Mouse (Mus musculus) kidney, postnatal 14 days (tissue): ENCODE measurements at regions not wholly inside any gene's neighbourhood (a gene's known extent, or its start where the extent isn't known, plus 50 kb on each side); places are given as distances from the start of the nearest gene placed in this dataset.

Experiments
- DNase-seq: peaks from one replicate; pipeline ENCODE4 v3.0.0; 2022; ENCODE audit warnings: mixed read lengths

DNA sequence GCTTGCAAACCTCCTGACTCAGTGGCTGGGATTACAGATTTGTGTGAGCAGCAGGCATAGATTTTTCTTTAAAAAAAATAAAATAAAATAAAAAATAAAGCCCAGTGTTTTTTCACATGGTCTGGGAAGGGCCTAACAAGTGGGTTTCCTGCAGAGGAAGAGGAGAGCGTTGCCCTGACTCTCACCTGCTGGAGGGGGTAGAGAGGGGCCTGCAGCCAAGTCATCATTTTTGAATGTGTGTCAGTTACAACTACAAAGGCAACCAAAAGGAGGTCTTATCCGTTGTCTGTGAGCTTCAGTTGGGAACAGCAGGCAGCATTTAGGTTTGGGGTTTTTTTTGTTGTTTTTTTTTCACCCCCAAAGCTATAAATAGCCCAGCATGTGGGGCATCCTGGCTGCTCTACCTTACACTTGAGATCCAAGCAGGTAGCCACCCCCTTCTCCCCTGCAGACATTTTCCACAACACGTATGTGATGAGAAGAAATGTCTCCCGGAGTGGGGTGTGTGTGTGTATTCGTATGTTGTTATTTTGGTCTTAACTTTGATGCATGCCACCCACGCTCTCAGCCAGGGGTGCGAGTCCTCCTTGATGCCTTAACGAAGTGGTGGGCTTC lies 285.7 kb upstream of the 4930412O13Rik start:
- no peak for DNase-seq

DNA sequence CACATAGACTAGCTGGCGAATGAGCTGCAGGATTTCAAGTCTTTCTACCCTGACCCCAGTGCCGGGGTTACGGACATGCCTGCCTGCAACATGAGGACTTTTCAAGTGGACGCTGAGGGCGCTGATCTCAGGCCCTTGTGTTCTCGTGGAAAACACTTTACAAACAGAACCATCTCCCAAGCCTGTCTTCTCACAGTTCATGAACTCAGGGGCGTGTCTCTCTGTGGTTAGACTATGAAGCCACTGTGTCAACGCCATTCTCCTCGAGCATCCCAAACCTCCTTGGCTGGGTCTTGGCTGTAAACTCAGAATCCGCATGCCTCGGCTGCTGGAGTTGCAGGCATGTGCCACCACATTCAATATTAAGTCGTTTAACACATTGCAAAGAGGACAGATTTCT lies 284.9 kb upstream of the 4930412O13Rik start:
- no peak for DNase-seq

DNA sequence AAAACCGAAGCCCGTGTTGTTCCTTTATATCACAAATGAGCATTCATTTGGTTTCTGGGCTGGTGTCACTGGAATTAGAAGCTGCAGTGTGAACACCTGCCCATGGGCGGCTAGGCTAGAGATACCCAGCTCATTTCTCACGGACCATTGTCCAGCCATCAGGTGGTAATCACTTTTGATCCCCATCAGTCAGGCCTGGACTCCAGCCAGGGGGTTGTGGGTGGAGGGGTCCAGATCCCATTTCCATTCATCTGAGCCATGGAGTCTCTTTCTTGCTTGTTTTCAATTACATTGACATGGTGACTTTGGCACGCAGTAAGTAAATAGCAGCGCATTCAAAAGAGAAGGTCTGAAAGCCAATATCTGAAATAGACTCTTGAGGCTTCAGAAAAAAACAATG lies 276.1 kb upstream of the 4930412O13Rik start:
- DNase-seq = no peak

GRCm38 (mm10) chr2:9607547-9607946 lies 273.5 kb upstream of the 4930412O13Rik start:
- no peak for DNase-seq

- DNase-seq = no peak
Measured at GRCm38 (mm10) chr2:9614415-9614814, 266.6 kb upstream of the 4930412O13Rik start.

DNA sequence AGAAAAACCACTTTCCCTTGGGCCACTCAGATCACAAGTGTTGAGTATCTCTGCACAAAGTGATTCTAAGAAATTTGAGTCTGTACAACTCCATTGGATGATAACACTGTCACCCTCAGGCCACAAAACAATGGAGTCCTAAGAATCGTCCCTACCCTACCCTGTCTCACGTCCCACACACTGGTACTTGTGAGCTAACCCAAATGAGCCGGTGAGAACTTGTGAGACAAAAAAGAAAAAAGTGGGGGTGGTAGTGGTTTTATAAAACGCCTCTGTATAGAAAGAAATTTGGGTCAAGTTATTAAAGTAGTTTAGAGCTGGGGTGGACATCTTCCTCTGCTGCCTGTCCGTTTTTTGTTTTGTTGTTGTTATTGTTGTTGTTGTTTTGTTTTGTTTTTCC lies 264.8 kb upstream of the 4930412O13Rik start:
- no peak for DNase-seq

GRCm38 (mm10) chr2:9620303-9621244 lies 260.5 kb upstream of the 4930412O13Rik start:
- DNase-seq = peak; percentile 56

DNA sequence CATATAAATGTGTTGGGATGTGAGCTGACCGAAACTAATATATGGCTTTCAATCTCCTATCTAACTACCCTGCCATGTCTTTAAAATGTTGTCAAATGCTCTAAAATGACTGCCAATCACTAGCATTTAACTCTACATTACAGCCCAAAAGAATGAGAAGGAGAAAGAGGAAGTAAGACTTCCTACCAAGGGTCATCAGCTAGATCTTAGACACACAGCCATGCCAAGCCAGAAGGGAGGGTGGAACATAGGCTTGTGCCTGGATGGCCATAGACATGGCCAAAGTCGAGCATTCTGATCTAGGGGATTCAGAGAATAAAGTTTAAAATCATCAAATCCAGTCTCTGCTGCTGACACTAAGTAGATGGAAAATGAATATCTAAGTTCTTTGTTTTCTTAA lies 257.4 kb upstream of the 4930412O13Rik start:
- no peak for DNase-seq

GRCm38 (mm10) chr2:9628026-9628425 lies 253.0 kb upstream of the 4930412O13Rik start:
- DNase-seq = no peak

GRCm38 (mm10) chr2:9632719-9633446 lies 248.2 kb upstream of the 4930412O13Rik start:
- DNase-seq = peak; percentile 17

- no peak for DNase-seq
Measured at GRCm38 (mm10) chr2:9639262-9639661, 241.8 kb upstream of the 4930412O13Rik start.

DNA sequence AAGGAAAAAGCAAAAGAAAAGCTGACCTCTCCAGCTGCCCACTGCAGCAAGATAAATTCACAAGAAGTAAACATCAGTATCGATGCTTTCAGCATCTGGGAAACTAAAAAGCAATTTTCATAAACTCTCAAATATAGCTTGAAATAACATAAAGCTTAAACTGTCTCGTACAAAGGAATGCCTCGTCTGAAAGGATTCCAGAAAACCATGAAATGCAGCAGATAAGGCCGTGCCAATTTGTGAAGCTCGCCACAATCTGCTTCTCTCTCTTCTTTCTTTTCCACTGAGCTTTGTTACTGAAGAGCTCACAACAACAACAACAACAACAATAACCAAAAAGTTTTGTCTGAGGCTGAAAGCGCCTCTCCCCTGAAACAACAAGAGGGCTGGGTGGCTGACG lies 239.4 kb upstream of the 4930412O13Rik start:
- no peak for DNase-seq

DNA sequence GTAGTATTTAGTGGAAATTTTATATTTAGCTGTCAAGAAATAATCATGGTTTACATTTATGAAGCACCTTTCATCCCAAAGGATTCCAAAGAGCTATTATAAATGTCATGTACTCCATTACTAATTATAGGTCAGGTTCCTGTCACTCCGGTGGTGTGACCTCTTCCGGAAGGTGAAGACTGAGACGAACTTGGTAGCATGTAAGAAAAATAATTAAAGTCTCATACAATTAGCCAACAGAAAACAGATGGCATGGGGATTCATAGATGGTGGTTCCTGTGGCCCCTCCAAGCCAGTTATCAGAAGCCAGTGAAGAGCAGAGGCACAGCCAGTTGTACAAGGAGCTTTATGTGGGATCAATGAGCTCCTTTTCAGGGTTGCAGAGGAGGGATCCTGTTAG lies 238.6 kb upstream of the 4930412O13Rik start:
- DNase-seq = no peak

DNA sequence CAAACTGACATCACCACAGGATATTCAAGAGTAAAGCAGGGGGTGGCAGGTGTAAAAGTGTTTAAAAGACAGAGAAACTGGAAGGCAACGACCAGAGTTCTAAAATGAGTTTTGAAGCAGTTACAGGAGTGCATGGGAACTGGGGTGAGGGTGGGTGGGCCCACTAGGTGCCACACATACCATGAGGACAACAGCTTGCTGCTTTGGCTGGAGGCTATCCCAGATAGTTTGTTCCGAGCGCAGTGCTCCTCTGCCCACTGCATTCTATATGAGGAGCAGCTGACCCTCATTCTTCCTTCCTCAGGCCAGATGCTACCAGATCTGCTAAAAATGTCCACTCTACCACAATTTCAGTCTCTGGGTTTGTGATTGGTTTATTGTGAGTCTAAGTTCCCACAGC lies 234.6 kb upstream of the 4930412O13Rik start:
- DNase-seq = no peak

GRCm38 (mm10) chr2:9646963-9647362 lies 234.1 kb upstream of the 4930412O13Rik start:
- DNase-seq = no peak

DNA sequence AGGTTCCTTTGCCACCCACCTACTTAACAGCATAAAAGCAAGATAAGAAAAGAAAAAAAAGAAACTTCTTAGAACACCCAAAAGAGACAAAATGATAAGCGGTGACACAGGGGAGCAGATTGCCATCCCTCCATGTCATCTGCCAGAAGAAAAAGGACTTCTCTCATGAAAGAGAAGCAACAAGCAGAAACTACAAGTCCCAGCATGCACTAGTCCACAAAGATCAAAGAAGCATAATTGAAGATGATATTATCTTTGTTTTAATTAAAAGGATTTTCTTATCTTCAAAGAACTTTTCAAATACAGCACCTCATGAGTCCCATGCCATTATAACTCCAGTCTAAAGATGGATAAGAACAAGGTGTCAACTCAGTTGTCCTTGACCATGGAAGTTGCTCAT lies 231.0 kb upstream of the 4930412O13Rik start:
- no peak for DNase-seq

- DNase-seq = no peak
Measured at GRCm38 (mm10) chr2:9658880-9659279, 222.2 kb upstream of the 4930412O13Rik start.

GRCm38 (mm10) chr2:9669621-9670020 lies 211.4 kb upstream of the 4930412O13Rik start:
- DNase-seq = no peak

DNA sequence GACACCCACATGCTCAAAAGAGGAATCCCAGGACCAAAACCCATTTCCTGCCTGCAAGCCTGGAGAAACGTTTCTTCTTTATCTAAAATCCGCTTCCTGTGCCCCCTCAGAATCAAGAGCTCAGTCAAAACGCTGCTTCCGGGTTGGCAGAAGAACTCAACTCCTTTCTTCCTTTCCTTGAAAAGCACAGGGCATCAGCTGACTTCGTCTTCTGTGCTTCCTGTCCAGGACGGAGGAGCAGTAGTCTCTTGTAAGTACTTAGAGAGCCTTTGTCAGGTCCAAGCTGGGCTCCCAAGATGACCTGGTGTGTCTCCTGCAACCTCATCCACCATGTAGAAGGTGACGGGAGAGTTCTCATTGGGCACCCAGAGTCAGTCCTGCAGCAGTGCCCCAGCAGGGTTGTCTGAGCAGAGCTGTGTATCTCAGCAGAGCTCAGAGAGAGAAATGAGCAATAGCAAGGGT lies 199.3 kb upstream of the 4930412O13Rik start:
- no peak for DNase-seq

GRCm38 (mm10) chr2:9683673-9684210 lies 197.3 kb upstream of the 4930412O13Rik start:
- DNase-seq = no peak

DNA sequence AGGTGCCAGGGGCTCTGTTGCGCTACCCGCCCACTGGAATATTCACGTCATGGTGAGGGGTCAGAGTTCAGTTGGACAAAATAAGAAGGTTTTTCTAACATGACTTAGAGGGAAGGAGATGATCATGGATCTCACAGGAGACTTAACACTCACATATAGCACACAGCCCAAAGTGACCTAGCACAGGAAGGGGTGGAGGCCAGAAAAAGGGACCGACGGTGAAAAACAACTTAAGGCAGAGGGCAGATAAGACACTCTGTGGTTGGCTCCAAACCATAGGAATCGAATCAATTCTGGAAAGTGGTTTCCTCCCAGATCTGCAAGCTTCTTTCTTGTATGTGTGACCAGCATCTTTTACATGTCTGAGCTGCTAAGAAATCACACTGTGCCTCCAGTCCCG lies 192.9 kb upstream of the 4930412O13Rik start:
- no peak for DNase-seq

- no peak for DNase-seq
Measured at GRCm38 (mm10) chr2:9689518-9689917, 191.5 kb upstream of the 4930412O13Rik start.

DNA sequence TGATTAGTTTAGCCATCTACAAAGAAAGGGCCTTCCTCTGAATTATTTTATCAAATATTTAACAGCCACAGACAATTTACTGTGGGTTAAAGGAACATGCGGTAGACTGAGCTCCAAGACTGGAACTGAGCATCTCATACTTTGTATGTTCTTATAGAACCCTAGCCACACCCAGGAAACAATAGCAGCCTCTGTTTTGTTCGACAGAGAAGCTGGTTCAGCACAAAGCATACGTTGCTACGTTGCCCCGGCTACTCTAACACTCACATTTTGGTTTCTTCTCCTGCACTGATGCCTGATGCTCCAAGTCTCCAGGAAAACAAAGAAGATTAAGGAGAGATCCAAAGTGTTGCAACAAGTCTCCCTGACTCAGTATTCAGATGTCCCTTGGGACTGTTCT lies 189.5 kb upstream of the 4930412O13Rik start:
- no peak for DNase-seq
